Mouse (Mus musculus) ES-E14 (cell line): ENCODE measurements at regions not wholly inside any gene's neighbourhood (a gene's known extent, or its start where the extent isn't known, plus 50 kb on each side); places are given as distances from the start of the nearest gene placed in this dataset.

ENCODE experiments used
- DNase-seq: peaks from one replicate; pipeline ENCODE4 v3.0.0-alpha.2; 2013; ENCODE audit warnings: low read depth, low spot score
- H3K27ac ChIP-seq: 2 replicates; pipeline ENCODE4 v1.5.1; 2012; ENCODE audit warnings: low read depth, mild to moderate bottlenecking, low read length, moderate library complexity, mixed read lengths; ENCODE audit not compliant: poor library complexity, insufficient read depth, severe bottlenecking
- H3K36me3 ChIP-seq: 2 replicates; pipeline ENCODE4 v1.6.1; 2012; ENCODE audit warnings: mild to moderate bottlenecking, low read length, moderate library complexity, mixed read lengths; ENCODE audit not compliant: control insufficient read depth, poor library complexity, insufficient read depth, severe bottlenecking
- H3K4me1 ChIP-seq, 2 experiments: fragments of 150-350 bp in 1 of 2; sonication (generic) in 1 of 2; 2 replicates each; pipeline ENCODE4 v1.6.1; 2012; ENCODE audit warnings: low read length in 2 of 2, mild to moderate bottlenecking in 1 of 2, mixed read lengths in 1 of 2; ENCODE audit not compliant: control insufficient read depth in 2 of 2, insufficient read depth in 2 of 2, poor library complexity in 1 of 2
- H3K4me3 ChIP-seq, 2 experiments: fragments of 150-350 bp in 1 of 2; sonication (generic) in 1 of 2; 2 replicates each; pipeline ENCODE4 v1.5.1; 2012; ENCODE audit warnings: low read length in 2 of 2, low read depth in 1 of 2, mild to moderate bottlenecking in 1 of 2, mixed read lengths in 1 of 2; ENCODE audit not compliant: insufficient read depth in 1 of 2, poor library complexity in 1 of 2, severe bottlenecking in 1 of 2
- H3K9ac ChIP-seq: 2 replicates; pipeline ENCODE4 v1.6.1; 2012; ENCODE audit warnings: low read depth, mild to moderate bottlenecking, low read length, mixed read lengths; ENCODE audit not compliant: poor library complexity, insufficient read depth, severe bottlenecking
- H3K9me3 ChIP-seq: fragments of 150-350 bp; sonication (generic); 2 replicates; pipeline ENCODE4 v1.6.1; 2012; ENCODE audit warnings: low read depth, mild to moderate bottlenecking, low read length; ENCODE audit not compliant: control insufficient read depth, insufficient read depth
- CHD2 ChIP-seq: IDR thresholded peaks from 2 replicates; pipeline ENCODE4 v1.6.1; 2014; ENCODE audit warnings: mild to moderate bottlenecking, low read depth, low read length, inconsistent platforms
- HCFC1 ChIP-seq: IDR thresholded peaks from 2 replicates; pipeline ENCODE4 v1.6.1; 2012; ENCODE audit warnings: low read length, inconsistent platforms, borderline replicate concordance; ENCODE audit not compliant: insufficient read depth
- MAFK ChIP-seq: IDR thresholded peaks from 2 replicates; pipeline ENCODE4 v1.6.1; 2014; ENCODE audit warnings: mild to moderate bottlenecking, low read depth, low read length, inconsistent platforms; ENCODE audit not compliant: insufficient read depth
- ZC3H11A ChIP-seq: IDR thresholded peaks from 2 replicates; pipeline ENCODE4 v1.6.1; 2012; ENCODE audit warnings: low read depth, mild to moderate bottlenecking, inconsistent platforms, low read length, borderline replicate concordance
- ZNF384 ChIP-seq: IDR thresholded peaks from 2 replicates; pipeline ENCODE4 v1.6.1; 2012; ENCODE audit warnings: low read depth, low read length, inconsistent platforms
- in situ Hi-C, 2 experiments: fragments of 600-800 bp; cut with MboI; formaldehyde crosslinking; loops; one replicate each; pipeline ENCODE4 v1.15.1; 2025; ENCODE audit warnings: low sequenced_read_pairs in 2 of 2, inconsistent platforms in 1 of 2; ENCODE audit not compliant: unreplicated experiment in 2 of 2

DNA sequence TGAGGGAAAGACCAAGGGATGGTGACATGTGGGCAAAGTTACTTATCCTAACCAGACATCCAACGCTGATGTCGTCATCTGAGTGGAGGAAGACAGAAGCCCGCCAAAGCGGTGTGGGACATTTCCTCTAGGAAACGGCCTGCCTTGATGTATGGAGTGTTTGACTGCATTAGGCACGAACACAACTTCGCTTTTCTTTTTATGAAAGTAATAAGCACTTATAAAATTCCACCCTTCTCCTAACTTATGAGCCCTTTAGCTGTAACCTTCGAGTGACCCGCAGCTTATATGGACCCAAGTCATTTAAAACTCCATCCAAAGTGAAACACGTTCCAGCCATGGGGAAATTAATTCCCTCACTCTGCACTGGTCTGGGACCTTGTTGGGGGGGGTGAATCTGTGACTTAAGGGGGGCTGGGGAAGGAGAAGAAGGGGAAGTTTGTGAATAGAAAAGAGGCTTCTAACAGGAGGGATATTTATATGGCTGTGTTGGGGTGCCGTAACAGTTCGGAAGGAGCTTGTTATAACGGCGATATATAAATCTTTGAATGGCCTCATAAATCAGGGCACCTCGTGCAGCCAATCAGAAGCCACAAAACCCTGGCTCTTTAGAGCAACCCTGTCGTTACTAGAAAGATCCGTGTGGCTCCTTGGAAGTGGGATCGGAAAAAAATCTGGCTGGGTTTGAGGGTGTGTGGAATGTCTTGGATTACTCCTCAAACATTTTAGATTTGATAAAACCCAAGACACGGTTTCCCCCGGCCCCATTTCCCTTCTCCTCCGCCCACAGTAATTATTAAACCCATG, 280.9 kb downstream of the Med13l start:
- in situ Hi-C loops = no loop called here
- no peak overlapping the region for H3K9ac ChIP-seq
- TF ChIP-seq HCFC1 = no peak
- no peak for TF ChIP-seq MAFK
- TF ChIP-seq ZNF384 = no peak
- no peak for TF ChIP-seq ZC3H11A
- no peak for TF ChIP-seq CHD2
- H3K9me3 ChIP-seq = no peaks in the 10 kb centered on the region
- no peaks in the 10 kb centered on the region for H3K36me3 ChIP-seq
- no peaks in the 10 kb centered on the region for H3K4me1 ChIP-seq
- H3K27ac ChIP-seq = no peak overlapping the region
- no peak overlapping the region for H3K4me3 ChIP-seq
- DNase-seq = no peak

DNA sequence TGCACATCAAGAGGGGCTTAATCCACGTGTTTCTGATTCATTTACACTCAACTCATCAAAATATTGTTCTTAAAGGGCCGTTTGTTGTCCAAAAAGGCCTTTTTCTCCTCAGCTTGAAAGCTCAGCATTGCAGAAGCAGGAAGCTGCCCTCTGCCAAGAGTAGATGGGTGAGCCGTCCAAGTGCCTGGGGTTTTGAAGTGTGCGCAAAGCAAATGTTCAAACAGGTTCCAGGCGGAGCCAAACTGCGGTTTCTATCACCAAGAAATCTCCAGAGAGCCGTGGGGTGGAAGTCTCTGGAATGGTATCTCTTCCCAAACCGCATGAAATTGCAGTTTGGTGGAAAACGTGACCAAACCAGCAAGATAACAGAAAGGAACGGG, 281.5 kb downstream of the Med13l start:
- Histone ChIP-seq H3K27ac (no peak overlapping the region), H3K9me3 (no peaks in the 10 kb centered on the region), H3K4me1 (no peaks in the 10 kb centered on the region), H3K4me3 (no peak overlapping the region), H3K36me3 (no peaks in the 10 kb centered on the region), H3K9ac (no peak overlapping the region)
- TF ChIP-seq ZC3H11A (no peak), ZNF384 (no peak), CHD2 (no peak), MAFK (no peak), HCFC1 (no peak)
- in situ Hi-C loops = no loop called here
- DNase-seq = no peak

DNA sequence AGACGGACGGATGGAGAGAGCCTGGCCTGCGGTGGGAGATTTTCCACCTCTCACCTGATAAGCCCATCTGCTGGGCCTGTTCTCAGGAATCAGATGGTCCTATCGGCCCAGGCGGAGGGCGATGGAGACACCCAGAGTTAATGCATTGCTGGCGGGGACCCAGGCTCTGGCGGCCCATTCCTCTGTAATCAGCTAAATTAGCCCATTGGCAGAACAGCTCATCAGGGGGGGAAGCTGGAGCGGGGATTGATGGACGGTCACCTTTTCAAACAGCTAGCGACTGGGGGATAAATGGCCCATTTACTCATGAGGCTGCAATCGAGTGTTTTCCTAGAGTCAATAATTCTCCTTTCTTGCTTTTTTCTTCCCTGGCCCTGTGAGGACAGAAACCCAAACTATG, 296.5 kb downstream of the Med13l start:
- no peak overlapping the region for H3K9ac ChIP-seq
- H3K27ac ChIP-seq = no peak overlapping the region
- H3K4me3 ChIP-seq = no peak overlapping the region
- H3K36me3 ChIP-seq = no peaks in the 10 kb centered on the region
- no peak for DNase-seq
- H3K9me3 ChIP-seq = no peaks in the 10 kb centered on the region
- no peaks in the 10 kb centered on the region for H3K4me1 ChIP-seq
- in situ Hi-C loops = loop anchor here in 1 of 2 experiments (10.0 kb wide), 1 partner anchor 82 kb away; no protein-coding TSS in a partner anchor
- TF ChIP-seq HCFC1 = no peak
- TF ChIP-seq CHD2 = no peak
- no peak for TF ChIP-seq ZC3H11A
- no peak for TF ChIP-seq ZNF384
- TF ChIP-seq MAFK = no peak

DNA sequence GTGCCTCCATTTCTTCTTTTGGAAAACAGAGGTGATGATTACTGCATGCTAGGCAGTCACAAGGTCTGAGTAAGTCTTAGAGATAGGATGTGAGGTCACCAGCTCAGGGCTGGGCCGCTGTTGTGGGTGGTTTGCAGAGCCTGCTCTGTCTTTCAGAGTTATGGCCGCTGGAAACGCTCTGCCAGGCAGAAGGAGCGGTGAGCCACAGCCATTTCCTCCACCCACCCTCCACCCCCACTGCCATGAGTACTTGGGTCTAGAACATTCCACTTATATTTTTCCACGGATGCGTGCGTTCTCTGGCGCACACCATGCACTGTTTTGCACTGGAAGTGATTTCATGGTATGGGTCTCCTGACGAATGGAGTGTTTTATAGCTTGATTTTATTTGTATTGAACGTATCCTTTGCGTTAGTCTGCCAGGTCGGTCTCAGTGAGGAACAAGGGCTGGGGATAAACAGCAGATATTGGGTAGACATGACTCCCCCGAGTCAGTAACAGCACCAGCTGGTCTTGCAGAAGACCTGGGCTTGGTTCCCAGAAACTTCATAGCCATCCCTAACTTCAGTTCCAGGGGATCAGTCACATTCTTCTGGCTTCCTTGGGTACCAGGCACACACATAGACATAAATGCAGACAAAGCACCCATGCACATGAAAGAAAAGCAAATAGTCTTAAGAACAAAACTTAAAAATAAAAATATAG, 300.8 kb downstream of the Med13l start:
- TF ChIP-seq HCFC1 (no peak), ZC3H11A (no peak)
- H3K4me1 ChIP-seq = no peaks in the 10 kb centered on the region
- H3K36me3 ChIP-seq = no peaks in the 10 kb centered on the region
- no peak overlapping the region for H3K4me3 ChIP-seq
- no peaks in the 10 kb centered on the region for H3K9me3 ChIP-seq
- H3K27ac ChIP-seq = no peak overlapping the region
- H3K9ac ChIP-seq = no peak overlapping the region
- in situ Hi-C loops = no loop called here
- no peak for DNase-seq
